Mouse (Mus musculus) urinary bladder, postnatal 14 days (tissue): ENCODE data around the gene Ptbp3.
"Not testable (repeated sequence)": the region's sequence is repeated elsewhere in the genome, so short reads cannot be mapped to it uniquely, and the experiment has no call there.

Experiments used
- DNase-seq: peaks from one replicate; pipeline ENCODE4 v3.0.0; 2021; ENCODE audit warnings: low spot score

Ptbp3 gene

GRCm38 (mm10) chr4:59549175-59549976, at the start of gene Ptbp3:
Gene Ptbp3 (minus strand): TSS chr4:59549364.
- peak; percentile 94 for DNase-seq

DNA sequence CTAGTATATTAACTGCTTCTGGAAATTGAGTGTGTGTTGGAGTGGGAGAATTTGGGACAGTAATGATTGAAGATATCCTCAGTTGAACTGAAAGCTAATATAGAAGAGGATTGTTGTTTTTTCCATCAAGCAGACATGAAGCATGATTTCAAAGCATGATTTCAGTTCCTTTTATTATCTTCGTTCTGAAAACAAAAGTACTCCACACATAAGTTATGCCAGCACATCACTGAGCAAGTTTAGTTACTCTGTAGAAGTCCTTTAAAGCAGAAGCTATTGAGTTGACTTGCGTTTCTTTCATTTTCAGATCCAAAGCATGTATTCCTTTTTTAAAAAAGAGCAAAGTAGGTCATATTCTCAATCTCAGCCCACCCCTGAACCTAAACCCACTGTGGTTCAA, 47.4 kb upstream of the Ptbp3 start:
- DNase-seq = no peak

DNA sequence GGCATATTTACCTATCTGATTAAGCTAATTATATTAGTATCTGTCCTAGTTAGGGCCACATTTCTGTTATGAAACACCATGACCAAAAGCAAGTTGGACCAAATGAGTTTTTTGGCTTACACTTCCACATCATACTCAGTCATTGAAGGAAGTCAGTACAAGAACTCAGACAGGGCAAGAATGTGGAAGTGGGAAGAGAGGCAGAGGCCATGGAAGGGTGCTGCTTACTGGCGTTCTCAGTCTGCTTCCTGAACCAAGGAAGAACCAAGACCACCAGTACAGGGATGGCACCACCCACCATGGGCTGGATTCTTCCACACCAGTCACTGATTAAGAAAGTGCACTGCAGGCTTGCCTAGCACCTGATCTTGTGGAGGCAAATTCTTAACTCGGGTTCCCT, 45.5 kb upstream of the Ptbp3 start:
- no peak for DNase-seq

DNA sequence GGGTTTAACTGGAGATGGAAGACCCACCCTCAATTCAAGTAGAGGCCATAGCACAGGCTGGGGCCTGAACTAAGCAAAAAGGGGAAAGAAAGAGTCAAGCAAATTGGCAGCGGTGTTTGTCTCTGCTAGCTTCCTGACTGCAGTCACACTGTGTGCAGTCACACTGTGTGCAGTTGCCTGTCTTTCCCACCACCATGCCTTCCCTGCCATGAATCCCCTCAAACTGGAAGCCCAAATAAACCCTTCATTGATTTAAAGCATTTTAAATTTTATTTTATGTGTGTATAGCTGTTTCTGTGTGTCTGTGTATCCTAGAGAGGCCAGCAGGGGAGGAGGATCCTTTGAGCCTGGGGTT, 38.7 kb upstream of the Ptbp3 start:
- DNase-seq = no peak

- no peak for DNase-seq
These were observed 38.2 kb upstream of the Ptbp3 start for GRCm38 (mm10) chr4:59587215-59587871.

- peak; percentile 67 for DNase-seq
These were observed 35.9 kb upstream of the Ptbp3 start for GRCm38 (mm10) chr4:59585097-59585496.

DNA sequence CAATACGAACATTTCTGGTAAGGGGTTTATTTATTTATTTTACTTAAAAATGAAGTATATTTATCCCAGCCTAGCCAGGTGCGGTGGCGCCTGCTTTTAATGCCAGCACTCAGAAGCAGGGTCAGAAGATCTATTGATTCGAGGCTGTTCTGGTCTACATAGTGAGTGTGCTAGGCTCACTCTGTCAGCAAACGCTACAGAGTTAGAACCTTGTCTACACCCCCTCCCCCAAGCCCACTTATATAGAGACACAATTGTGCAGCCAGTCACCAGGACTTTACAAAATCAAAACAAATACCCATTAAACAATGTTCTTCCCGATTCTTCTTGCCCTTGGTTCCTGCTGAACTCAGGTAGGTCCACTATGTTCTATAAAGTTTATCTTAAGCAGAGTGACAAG, 33.0 kb upstream of the Ptbp3 start:
- DNase-seq = no peak

DNA sequence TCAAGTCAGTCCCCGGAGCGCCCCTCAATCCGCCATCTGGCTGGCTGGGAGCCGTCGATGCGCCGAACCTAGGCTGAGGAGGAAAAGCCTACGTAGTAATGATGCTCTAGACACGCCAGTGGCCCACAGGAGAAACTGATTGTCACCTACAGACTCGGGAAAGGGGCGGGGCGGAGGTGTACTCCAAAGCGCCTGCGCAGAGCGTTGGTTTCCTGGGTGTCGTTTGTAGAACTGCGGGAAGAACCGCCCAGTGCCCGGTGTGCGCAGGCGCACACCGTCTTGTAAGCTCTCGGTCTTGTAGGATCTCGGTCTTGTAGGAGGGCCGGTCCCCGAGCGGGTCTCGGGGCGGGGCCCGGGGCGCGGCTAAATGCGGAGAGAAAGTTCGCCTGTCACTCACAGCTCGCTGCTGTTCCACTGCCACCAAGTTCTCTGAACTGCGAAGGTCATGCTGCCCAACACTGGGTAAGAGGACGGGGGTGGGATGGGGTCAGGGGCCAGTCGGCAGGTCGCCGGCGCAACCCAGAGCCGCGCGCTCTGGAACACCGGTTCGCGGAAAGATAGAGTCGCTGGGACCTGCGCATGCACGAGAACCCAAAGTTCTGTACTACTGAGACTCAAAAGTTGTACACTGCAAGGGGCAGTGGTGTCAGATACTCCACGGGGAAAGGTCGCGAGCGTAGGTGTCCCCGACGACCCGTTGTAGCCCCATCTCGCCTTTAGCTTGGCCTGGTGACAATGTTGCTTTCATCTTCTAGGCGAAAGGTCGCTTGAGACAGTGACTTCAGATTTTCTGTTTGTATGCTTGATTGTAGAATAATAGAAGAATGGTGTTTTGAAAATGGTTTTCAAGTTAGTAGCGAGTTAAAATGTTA, 32.4 kb upstream of the Ptbp3 start, which contains the start of gene Hsdl2:
Gene Hsdl2, plus strand, starts transcription at position 250 of the 872 bp plus-strand sequence.
- peak; percentile 99 for DNase-seq

DNA sequence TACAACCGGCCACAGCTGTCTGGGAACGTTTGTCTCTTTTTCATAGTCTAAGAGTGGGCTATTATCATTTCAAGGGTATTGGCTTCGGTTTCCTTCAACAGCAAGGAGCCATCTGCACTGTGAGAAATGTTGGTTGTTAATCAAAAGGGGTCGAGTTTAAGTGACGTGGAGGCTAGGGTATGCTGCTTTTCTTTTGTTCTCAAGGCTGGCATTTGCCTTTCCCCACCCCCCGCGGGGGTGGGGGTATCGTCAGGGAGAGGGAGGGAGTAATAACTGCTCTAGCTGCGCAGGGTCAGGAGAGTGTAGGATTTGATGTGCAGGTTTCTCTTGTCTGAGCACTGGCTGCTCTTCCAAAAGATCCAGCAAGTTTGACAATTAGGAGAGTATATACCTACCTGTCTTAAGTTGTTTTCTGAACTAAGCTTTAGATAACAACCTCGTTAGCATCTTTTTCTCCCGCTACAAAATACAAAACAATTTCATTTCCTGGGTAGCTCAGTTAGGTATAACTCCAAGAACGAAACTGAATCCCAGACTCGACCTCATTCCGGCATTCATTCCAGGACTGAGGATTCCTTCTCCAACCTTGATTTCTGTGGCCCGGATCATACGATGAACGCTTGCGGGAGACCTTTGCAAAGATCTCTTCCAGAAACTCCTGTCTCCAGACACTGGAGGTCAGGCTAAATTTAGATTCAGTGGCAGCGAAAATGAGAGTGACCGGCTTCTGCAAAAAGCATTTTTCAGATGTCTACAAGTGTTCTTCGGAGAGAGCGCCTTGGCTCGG, 31.5 kb upstream of the Ptbp3 start:
- DNase-seq = no peak

DNA sequence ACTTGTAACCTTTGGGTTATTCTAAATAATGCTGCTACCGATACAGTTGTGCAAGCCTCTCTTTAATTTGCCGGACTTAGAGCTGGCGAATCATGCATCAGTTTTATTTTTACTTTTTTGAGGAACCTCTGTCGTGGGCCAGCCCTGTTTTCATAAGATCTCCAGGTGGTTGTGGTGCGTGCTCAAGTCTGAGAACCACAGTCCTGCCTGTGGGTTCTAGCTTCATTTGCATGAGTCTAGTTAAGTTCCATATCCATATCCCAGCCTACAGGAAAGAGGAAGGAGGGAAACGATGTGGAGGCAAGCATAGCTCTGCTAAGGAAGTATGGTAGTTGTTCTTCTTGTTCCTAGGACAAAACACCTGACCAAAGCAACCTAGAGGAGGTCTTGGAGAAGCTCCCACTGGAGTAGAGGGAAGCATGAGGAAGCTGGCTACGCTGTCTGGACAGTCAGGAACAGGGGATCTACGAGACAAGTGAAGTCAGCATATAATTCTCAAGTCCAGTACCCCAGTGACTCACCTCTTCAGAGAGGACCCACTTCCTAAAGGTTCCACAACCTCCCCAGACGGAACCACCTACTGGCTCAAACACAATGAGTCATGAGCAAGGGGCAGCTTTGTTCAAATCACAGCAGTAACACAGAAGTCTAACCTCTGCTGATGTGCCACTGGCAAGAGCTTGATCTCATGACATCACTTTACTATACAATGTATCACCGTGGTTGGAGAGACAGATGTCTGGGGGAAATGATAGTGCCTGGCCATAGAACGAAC, 26.2 kb upstream of the Ptbp3 start:
- DNase-seq = no peak

DNA sequence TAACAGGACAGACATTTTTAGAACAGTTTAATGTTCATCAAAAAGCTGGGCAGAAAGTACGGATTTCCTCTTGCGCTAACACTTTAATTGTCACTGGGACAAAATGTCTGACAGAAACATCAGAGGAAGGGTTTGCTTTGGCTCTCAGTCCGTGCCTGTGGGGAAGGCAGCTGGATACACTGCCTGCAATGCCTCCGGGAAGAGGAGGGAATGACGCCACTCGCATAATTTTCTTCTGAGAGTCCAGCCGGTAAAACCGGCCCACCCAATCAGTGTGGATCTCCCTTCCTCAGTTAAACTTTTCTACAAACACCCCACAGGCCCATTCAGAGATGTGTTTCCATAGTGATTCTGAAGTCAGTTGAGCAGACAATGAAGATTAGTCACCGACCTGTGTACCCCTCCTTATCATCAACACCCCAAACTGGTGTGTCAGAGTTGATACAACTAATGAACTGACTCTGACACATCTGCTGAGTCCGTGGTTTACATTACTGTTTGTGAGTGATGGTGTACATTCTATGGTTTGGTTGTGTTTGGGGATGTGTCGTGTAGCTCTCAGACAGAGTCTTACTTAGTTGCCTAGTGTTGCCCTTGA, 23.5 kb upstream of the Ptbp3 start:
- DNase-seq = peak; percentile 71

DNA sequence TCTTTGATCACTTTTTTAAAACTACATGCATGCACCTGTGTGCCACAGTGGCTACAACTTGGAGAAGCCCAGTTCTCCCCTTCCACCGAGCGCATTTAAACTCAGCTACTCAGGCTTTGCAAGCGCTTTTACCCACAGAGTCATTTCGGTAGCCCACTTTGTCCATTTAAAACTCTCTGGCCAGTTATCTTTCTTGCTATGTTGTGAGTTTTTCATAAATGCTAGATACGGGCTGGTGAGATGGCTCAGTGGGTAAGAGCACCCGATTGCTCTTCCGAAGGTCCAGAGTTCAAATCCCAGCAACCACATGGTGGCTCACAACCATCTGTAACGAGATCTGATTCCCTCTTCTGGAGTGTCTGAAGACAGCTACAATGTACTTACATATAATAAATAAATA, 21.4 kb upstream of the Ptbp3 start:
- DNase-seq = not testable (repeated sequence)

GRCm38 (mm10) chr4:59569538-59569937, 20.4 kb upstream of the Ptbp3 start:
- DNase-seq = peak; percentile 73

GRCm38 (mm10) chr4:59567576-59568260, 18.6 kb upstream of the Ptbp3 start:
- no peak for DNase-seq

GRCm38 (mm10) chr4:59565571-59566188, 16.5 kb upstream of the Ptbp3 start:
- DNase-seq = no peak

DNA sequence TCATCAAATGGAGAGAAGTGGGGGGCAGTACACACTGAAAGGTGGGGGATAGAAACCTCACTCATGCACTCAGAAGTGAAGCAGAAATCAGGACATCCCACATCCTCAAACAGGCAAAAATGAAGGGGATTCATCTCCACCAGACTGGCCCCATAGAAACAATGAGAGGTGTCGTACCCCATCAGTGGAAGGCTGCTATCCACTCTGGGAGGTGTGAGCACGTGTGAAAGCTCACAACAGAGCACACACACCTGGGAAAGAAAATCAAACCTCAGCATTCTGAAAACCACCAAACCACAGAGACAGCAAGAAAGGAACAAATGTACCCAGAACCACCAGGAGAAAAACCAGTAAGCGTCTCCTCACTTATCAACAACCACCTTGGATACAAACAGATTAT, 15.0 kb upstream of the Ptbp3 start:
- DNase-seq = no peak

- no peak for DNase-seq
These were observed 11.0 kb upstream of the Ptbp3 start for GRCm38 (mm10) chr4:59560141-59560540.

- no peak for DNase-seq
These were observed 9.0 kb upstream of the Ptbp3 start for GRCm38 (mm10) chr4:59558096-59558720.

GRCm38 (mm10) chr4:59557343-59557742, 8.2 kb upstream of the Ptbp3 start:
- DNase-seq = not testable (repeated sequence)
